Mouse (Mus musculus): Measurements from ENCODE around the gene Izumo4. TPM values are rescaled to one million over a fixed set of nuclear protein-coding genes. Genes with fewer than 3 reads are reported as not detected.

Izumo4 gene
- total RNA-seq, 2 experiments from 2014 or later, result 35.9 to 42.5 TPM

- intact Hi-C loops (cut with DNase I), result no loop called here
- DNase-seq (ENCODE audit: low spot score in 2 of 2), result no peak
Observed at GRCm38 (mm10) chr10:80700038-80700504, 1.9 kb upstream of the Izumo4 start.

GRCm38 (mm10) chr10:80700732-80701131 is 1.3 kb upstream of the Izumo4 start:
- DNase-seq (ENCODE audit: low spot score in 2 of 2), result no peak
- intact Hi-C loops (cut with DNase I), result no loop called here

- intact Hi-C loops (cut with DNase I), result loop anchor here (2.0 kb wide), 2 partner anchors 26 to 38 kb away; no protein-coding TSS in a partner anchor
Observed at GRCm38 (mm10) chr10:80702536-80703390, 779 bp downstream of the Izumo4 start.

GRCm38 (mm10) chr10:80703643-80704042 is 1.7 kb downstream of the Izumo4 start:
- intact Hi-C loops (cut with DNase I), result loop anchor here (2.0 kb wide), 2 partner anchors 27 to 37 kb away; no protein-coding TSS in a partner anchor
- no peak for DNase-seq (ENCODE audit: low spot score in 2 of 2)

More at GRCm38 (mm10) chr10:80702536-80703390, 779 bp downstream of the Izumo4 start:
- DNase-seq (ENCODE audit: low spot score in 2 of 2), result peak; percentile 94 to 97

GRCm38 (mm10) chr10:80704418-80704817 is 2.4 kb downstream of the Izumo4 start:
- no peak for DNase-seq (ENCODE audit: low spot score in 2 of 2)
- intact Hi-C loops (cut with DNase I), result no loop called here

GRCm38 (mm10) chr10:80705033-80705432 is 3.0 kb downstream of the Izumo4 start:
- DNase-seq (ENCODE audit: low spot score in 2 of 2), result no peak

GRCm38 (mm10) chr10:80705479-80705878 is 3.5 kb downstream of the Izumo4 start:
- no peak for DNase-seq (ENCODE audit: low spot score in 2 of 2)
- intact Hi-C loops (cut with DNase I), result no loop called here

More at GRCm38 (mm10) chr10:80705033-80705432, 3.0 kb downstream of the Izumo4 start:
- intact Hi-C loops (cut with DNase I), result no loop called here

GRCm38 (mm10) chr10:80710834-80711233 is 8.8 kb downstream of the Izumo4 start:
- intact Hi-C loops (cut with DNase I), result no loop called here
- DNase-seq (ENCODE audit: low spot score in 2 of 2), result no peak

GRCm38 (mm10) chr10:80717281-80717680 is 15.3 kb downstream of the Izumo4 start:
- no peak for DNase-seq (ENCODE audit: low spot score in 2 of 2)
- intact Hi-C loops (cut with DNase I), result no loop called here

GRCm38 (mm10) chr10:80727369-80728127 is 25.6 kb downstream of the Izumo4 start:
- no peak for DNase-seq (ENCODE audit: low spot score in 2 of 2)

GRCm38 (mm10) chr10:80732611-80733101 is 30.7 kb downstream of the Izumo4 start:
- intact Hi-C loops (cut with DNase I), result no loop called here
- no peak for DNase-seq (ENCODE audit: low spot score in 2 of 2)

More at GRCm38 (mm10) chr10:80727369-80728127, 25.6 kb downstream of the Izumo4 start:
- intact Hi-C loops (cut with DNase I), result no loop called here

- intact Hi-C loops (cut with DNase I), result no loop called here
- DNase-seq (ENCODE audit: low spot score in 2 of 2), result peak in 1 of 2 experiments; percentile 22
Observed at GRCm38 (mm10) chr10:80736731-80737130, 34.7 kb downstream of the Izumo4 start.

GRCm38 (mm10) chr10:80738657-80739056 is 36.7 kb downstream of the Izumo4 start:
- intact Hi-C loops (cut with DNase I), result no loop called here
- no peak for DNase-seq (ENCODE audit: low spot score in 2 of 2)

- DNase-seq (ENCODE audit: low spot score in 2 of 2), result peak in 1 of 2 experiments; percentile 25
- intact Hi-C loops (cut with DNase I), result loop anchor here (2.0 kb wide), 1 partner anchor 38 kb away; the partner anchor contains the start of gene Izumo4
Observed at GRCm38 (mm10) chr10:80741146-80741545, 39.2 kb downstream of the Izumo4 start.

GRCm38 (mm10) chr10:80741634-80742179 is 39.7 kb downstream of the Izumo4 start:
- no peak for DNase-seq (ENCODE audit: low spot score in 2 of 2)
- intact Hi-C loops (cut with DNase I), result loop anchor here (2.0 kb wide), 1 partner anchor 39 kb away; the partner anchor contains the start of gene Izumo4

- intact Hi-C loops (cut with DNase I), result no loop called here
- DNase-seq (ENCODE audit: low spot score in 2 of 2), result peak; percentile 94 to 100
Observed at GRCm38 (mm10) chr10:80742180-80742978, 40.4 kb downstream of the Izumo4 start, which contains the start of gene Ap3d1. Gene Ap3d1 (minus strand): TSS chr10:80742264.

GRCm38 (mm10) chr10:80744262-80744661 is 42.3 kb downstream of the Izumo4 start:
- intact Hi-C loops (cut with DNase I), result no loop called here
- no peak for DNase-seq (ENCODE audit: low spot score in 2 of 2)

GRCm38 (mm10) chr10:80747410-80747809 is 45.4 kb downstream of the Izumo4 start:
- DNase-seq (ENCODE audit: low spot score in 2 of 2), result peak; percentile 76 to 83
- intact Hi-C loops (cut with DNase I), result loop anchor here (1.0 to 2.0 kb wide), 2 partner anchors 27 to 129 kb away; no protein-coding TSS in a partner anchor

GRCm38 (mm10) chr10:80748609-80749008 is 46.6 kb downstream of the Izumo4 start:
- intact Hi-C loops (cut with DNase I), result no loop called here
- no peak for DNase-seq (ENCODE audit: low spot score in 2 of 2)

All from left cerebral cortex, postnatal 25 days (tissue).